Mouse (Mus musculus) left cerebral cortex, postnatal 4 days (tissue): ENCODE measurements around the gene Trem2. TPM values are rescaled to one million over a fixed set of nuclear protein-coding genes. Genes with fewer than 3 reads are reported as not detected.

Experiments used
- DNase-seq: peaks from one replicate; pipeline ENCODE4 v3.0.0-alpha.2; 2022
- intact Hi-C: fragments of 180-260 bp; cut with DNase I; formaldehyde crosslinking; loops from one replicate; pipeline ENCODE4 v1.15.1; 2025
- total RNA-seq, 2 experiments: library from RNA; stranded (reverse); gene quantifications; 2 replicates each; pipeline ENCODE4 v1.2.3; 2021

The Trem2 gene
- total RNA-seq, 2 experiments from 2014 or later, result 2.7 to 3.2 TPM

- intact Hi-C loops, result no loop called here
- no peak for DNase-seq
These were observed 56.5 kb downstream of the Trem2 start for GRCm38 (mm10) chr17:48402751-48403150.

Other genes starting within 250 kb of the Trem2 start
- not detected for gene 9830107B12Rik, start 200.1 kb upstream of the Trem2 start, total RNA-seq
- gene A530064D06Rik, start 179.1 kb upstream of the Trem2 start, total RNA-seq, result not detected
- gene Trem1, start 113.6 kb upstream of the Trem2 start, total RNA-seq, result not detected
- gene Trem3, start 98.6 kb upstream of the Trem2 start, total RNA-seq, result under 1 TPM; 0.36 to 0.66 TPM
- gene Treml4, start 82.1 kb upstream of the Trem2 start, total RNA-seq, result under 1 TPM; 0.50 to 0.81 TPM
- gene Treml2, start 46.9 kb upstream of the Trem2 start, total RNA-seq, result under 1 TPM; 0.14 to 0.28 TPM
- gene B430306N03Rik, start 30.3 kb upstream of the Trem2 start, total RNA-seq, result under 1 TPM in 1 of 2 experiments, not detected in 1; 0.12 TPM
- not detected for gene Treml1, start 13.5 kb downstream of the Trem2 start, total RNA-seq
- 10 to 100 TPM; 60.9 to 70.9 TPM for gene Nfya, start 63.5 kb downstream of the Trem2 start, total RNA-seq
- gene Oard1, start 63.6 kb downstream of the Trem2 start, total RNA-seq, result 10 to 100 TPM; 10.3 to 11.9 TPM
- gene Apobec2, start 86.5 kb downstream of the Trem2 start, total RNA-seq, result under 1 TPM in 1 of 2 experiments, not detected in 1; 0.58 TPM
- under 1 TPM in 1 of 2 experiments, not detected in 1; 0.10 TPM for gene Tspo2, start 105.1 kb downstream of the Trem2 start, total RNA-seq
- gene Unc5cl, start 108.5 kb downstream of the Trem2 start, total RNA-seq, result under 1 TPM; 0.20 to 0.22 TPM